Mouse (Mus musculus) hindlimb bud, embryonic 11.5 days (tissue): ENCODE data around the gene Vps37b.

ENCODE experiments used
- DNase-seq: peaks from one replicate; pipeline ENCODE4 v3.0.0-alpha.2; 2012; ENCODE audit warnings: low read depth, low spot score; ENCODE audit errors: extremely low spot score

Gene Vps37b

GRCm38 (mm10) chr5:123981250-123981554, 50.9 kb downstream of the Vps37b start:
- DNase-seq: no peak

- DNase-seq: no peak
These were observed 51.4 kb downstream of the Vps37b start for GRCm38 (mm10) chr5:123980521-123981249.

- no peak for DNase-seq
These were observed 52.1 kb downstream of the Vps37b start for GRCm38 (mm10) chr5:123979980-123980369.

GRCm38 (mm10) chr5:123979221-123979979, 52.7 kb downstream of the Vps37b start:
- DNase-seq: no peak

GRCm38 (mm10) chr5:123978131-123978530, 53.9 kb downstream of the Vps37b start:
- no peak for DNase-seq

GRCm38 (mm10) chr5:123977231-123977630, 54.8 kb downstream of the Vps37b start:
- DNase-seq: no peak

GRCm38 (mm10) chr5:123975668-123976180, 56.3 kb downstream of the Vps37b start:
- DNase-seq: no peak

- no peak for DNase-seq
These were observed 57.4 kb downstream of the Vps37b start for GRCm38 (mm10) chr5:123974616-123975111.

GRCm38 (mm10) chr5:123974179-123974485, 57.9 kb downstream of the Vps37b start:
- no peak for DNase-seq

- no peak for DNase-seq
These were observed 58.5 kb downstream of the Vps37b start, which contains the start of gene Hip1r for GRCm38 (mm10) chr5:123973299-123974178. Gene Hip1r, plus strand, starts transcription at chr5:123973628.

GRCm38 (mm10) chr5:123972453-123972852, 59.6 kb downstream of the Vps37b start:
- DNase-seq: no peak

GRCm38 (mm10) chr5:123970576-123970975, 61.5 kb downstream of the Vps37b start:
- DNase-seq: no peak

GRCm38 (mm10) chr5:123969216-123969615, 62.9 kb downstream of the Vps37b start:
- no peak for DNase-seq

GRCm38 (mm10) chr5:123968468-123968867, 63.6 kb downstream of the Vps37b start:
- no peak for DNase-seq

GRCm38 (mm10) chr5:123966759-123967158, 65.3 kb downstream of the Vps37b start:
- DNase-seq: no peak

GRCm38 (mm10) chr5:123964208-123964607, 67.9 kb downstream of the Vps37b start:
- no peak for DNase-seq

- no peak for DNase-seq
These were observed 71.0 kb downstream of the Vps37b start for GRCm38 (mm10) chr5:123961046-123961445.

- DNase-seq: no peak
These were observed 71.9 kb downstream of the Vps37b start for GRCm38 (mm10) chr5:123960129-123960528.

- DNase-seq: no peak
These were observed 73.1 kb downstream of the Vps37b start for GRCm38 (mm10) chr5:123959018-123959417.

GRCm38 (mm10) chr5:123957213-123957612, 74.9 kb downstream of the Vps37b start:
- no peak for DNase-seq
